Mouse (Mus musculus): ENCODE measurements around the gene Dnah11. TPM values are rescaled to one million over a fixed set of nuclear protein-coding genes. Genes with fewer than 3 reads are reported as not detected.

Gene Dnah11
- total RNA-seq, 2 experiments from 2014 or later = 1.0 to 1.4 TPM

DNA sequence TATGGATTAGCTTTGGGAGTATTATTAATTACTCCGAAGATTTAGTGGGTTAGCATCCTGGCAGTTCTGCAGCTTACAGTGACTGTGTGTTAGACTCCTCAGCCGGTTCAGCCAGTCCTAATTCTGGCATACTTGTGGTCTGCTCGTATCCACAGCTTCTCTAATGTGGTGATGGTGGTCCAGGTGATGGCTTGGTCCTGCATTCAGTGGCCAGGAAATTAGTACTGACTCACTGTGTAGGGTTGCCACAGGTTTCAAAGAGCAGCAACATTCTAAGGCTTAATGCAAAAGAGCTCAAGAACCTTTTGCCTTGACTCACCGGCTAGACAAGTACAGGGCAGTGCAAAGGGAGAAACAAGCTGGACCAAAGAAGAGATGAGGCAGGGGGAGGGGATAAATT is 103.9 kb downstream of the Dnah11 start:
- no peak for DNase-seq (ENCODE audit: low spot score in 2 of 2)

DNA sequence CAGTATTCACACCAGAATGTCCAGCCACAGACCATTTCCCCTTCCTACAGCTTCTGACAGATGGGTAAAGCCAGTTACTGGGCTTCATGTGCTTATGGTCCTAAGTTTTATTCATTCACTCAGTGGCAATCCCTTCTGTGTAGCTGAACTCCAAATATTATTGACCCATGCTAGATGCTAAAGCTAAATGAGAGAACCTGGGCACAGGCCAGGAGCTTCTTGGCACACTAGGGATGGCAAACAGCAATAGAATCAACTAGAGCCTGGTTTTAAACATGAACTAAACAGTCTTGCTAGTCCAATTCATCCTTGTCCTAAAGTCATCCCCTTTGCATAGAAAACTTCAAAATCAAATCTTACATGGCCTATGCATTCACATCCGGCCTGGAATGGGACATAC is 113.6 kb downstream of the Dnah11 start:
- no peak for DNase-seq (ENCODE audit: low spot score in 2 of 2)

DNA sequence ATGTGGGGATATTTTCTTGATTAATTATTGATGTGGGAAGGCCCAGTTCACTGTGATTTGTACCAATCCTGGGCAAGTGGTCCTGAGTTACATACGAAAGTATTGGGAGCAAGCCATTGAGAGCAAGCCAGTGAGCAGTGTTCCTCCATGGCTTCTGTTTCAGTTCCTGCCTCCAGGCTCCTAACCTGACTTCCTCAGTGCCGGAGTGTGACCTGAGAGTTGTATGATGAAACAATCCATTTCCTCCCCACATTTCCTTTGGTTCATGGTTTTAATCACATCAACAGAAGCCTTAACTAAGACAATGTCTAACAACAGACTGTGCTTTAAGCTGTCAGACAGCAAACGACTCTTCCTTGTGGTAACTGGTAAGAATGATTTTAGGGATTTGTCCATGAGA is 114.0 kb downstream of the Dnah11 start:
- DNase-seq (ENCODE audit: low spot score in 2 of 2) = no peak

DNA sequence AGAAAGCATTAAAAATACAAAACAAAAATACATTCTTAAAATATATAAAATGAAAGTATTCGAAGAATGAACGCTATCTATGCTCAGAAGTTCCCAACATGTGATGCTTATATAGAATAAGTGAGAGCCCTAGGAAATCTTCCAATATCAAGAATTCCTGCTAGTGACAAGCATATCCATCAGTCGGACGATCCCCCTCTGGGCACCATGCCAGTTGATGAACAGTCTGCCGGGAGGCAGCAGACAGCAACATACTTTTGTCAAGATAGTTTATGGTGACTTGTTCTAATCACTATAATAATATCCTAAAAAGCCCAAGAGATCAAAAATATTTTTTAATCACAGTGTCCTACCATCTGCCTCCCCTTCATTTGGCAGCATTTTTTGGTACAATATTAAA is 114.7 kb downstream of the Dnah11 start:
- peak; percentile 23 to 53 for DNase-seq (ENCODE audit: low spot score in 2 of 2)

DNA sequence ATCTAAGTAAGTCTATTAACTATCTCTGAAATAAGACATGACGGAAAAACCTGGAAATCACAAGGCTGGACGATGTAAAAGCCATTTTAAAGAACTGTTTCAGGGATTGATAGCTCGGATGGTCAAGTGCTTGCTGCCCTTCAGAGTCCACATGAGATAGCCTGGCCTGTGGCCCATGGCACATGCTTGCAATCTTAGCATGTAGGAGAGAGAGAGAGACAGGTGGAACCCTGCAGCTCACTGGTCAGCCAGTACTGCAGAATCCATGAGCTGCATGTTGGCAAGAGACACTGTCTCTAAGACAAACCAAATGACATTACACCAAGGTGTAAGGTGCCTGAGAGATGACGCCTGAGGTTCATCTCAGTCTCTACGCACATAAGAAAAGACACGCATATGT is 118.4 kb downstream of the Dnah11 start:
- DNase-seq (ENCODE audit: low spot score in 2 of 2) = no peak

DNA sequence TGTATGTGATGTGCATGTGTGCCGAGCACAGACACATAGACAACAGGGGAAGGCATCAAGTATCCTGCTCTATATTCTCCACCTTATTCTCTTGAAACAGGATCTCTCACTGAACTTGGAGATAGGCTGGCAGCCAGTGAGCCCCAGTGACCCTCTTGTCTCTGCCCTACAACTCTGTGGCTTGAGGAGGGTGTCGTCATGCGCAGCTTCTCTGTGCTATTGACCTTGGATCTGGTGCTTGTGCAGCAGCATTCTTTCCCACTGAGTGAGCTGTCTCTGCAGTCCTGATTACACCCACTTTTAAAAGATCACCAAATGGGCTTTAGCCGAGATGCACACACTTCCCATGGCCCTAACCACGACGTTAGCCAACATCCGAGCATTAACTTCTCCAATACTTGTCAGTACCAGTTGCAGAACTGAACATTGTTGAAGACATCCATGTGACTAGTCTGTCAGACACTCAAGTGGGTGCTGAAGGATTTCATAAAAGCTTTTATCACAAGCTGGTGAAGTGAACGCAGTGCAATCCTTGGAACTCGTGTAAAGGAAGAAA is 120.3 kb downstream of the Dnah11 start:
- no peak for DNase-seq (ENCODE audit: low spot score in 2 of 2)

DNA sequence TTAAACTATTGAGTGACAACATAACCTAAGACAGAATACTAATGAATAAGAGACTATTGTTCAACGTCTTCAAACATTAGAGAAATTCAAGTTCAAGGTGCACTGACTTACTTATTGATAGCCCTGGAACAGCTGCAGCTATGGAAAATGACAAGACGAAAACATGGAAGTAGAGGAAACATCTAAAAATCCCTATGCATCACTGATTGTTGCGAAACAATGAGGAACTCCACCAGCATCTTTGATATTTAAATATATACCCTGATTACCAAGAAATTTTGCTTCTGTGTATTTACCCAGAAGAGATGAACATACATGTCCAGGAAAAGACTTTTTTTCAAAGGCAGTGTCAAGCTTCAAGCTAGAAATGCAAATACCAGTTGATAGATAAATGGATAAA is 122.0 kb downstream of the Dnah11 start:
- no peak for DNase-seq (ENCODE audit: low spot score in 2 of 2)

DNA sequence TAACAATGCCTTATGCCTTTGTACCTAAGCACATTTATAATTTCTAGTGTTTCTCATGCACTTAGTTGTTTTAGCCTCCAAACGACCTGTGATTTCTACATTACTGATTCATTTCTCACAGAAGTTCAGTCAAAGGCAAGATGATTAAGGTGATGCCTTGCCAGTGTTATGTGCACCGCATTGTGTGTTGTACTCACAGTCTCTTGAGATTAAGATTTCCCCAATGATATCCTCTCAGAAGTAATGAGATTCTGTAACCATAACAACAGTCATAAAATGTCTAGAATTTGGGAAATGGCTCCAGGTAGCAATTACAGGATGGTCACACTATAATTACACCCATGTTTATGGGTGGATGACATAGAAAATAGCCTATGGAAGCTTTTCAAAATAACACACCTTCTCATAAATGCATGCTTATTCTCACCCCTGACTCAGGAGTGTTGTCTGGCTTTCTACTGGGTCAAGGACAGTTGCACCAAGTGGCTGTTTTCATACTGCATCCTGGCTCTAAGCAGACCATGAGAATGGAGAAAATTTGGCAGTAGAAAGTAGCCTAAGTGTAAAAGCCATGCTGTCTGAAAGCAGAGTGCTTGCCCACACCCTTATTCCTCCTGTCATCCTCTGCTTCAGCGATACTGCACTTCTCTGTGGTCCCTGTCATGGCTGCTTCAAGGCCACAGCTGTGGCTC is 126.5 kb downstream of the Dnah11 start:
- no peak for DNase-seq (ENCODE audit: low spot score in 2 of 2)

DNA sequence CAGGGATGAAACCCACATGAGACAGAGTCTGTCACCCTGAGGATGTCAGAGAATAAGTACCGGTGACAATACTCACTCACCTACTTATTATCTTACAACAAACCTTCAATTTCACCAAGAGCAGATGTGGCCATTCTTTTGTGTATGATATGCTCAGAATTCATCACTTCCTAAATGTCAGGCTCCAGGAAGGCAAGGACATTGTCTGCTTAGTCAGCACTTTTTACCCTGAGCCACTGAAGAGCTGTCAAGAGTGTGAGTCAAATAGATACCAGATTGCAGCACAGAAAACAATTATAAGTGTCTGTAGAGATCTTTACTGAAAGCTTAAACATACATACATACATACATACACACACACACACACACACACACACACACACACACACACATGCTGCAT is 127.2 kb downstream of the Dnah11 start:
- DNase-seq (ENCODE audit: low spot score in 2 of 2) = no peak

DNA sequence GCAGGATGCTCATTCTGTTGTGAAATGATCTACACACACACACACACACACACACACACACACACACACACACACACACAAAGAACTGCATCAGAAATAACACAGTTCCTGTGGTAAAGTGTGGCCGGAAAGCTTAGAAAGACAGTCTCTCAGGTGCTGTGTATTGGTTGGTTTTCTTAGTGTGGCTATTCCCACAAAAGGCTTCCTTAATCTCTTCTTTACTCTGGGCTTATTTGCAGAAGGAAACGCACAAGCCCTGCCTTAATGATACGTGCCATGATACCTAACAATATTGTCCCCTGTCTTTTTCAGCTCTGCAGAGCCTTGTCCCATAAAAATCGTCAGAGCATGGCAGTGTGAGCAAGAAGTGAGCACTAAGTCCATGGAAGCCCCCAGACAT is 130.1 kb downstream of the Dnah11 start:
- peak in 1 of 2 experiments; percentile 42 for DNase-seq (ENCODE audit: low spot score in 2 of 2)

DNA sequence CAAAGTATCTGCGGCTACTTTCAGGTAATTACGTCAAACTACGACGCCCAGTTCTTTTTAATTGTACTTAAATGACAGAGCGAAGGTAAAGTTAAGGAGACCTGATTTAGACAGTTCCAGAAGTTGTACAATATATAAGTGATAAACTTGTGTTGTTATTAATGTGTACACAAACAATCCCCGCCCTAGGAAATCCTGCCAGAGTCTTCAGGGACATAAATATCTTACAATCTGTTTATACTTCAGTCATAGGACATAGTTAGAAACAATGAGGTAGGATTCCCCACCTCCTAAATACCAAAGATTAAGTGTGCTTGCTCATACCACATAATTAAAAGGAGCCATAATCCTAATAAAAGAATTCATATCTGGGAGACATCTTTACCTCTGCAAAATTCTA is 136.5 kb downstream of the Dnah11 start:
- DNase-seq (ENCODE audit: low spot score in 2 of 2) = no peak

DNA sequence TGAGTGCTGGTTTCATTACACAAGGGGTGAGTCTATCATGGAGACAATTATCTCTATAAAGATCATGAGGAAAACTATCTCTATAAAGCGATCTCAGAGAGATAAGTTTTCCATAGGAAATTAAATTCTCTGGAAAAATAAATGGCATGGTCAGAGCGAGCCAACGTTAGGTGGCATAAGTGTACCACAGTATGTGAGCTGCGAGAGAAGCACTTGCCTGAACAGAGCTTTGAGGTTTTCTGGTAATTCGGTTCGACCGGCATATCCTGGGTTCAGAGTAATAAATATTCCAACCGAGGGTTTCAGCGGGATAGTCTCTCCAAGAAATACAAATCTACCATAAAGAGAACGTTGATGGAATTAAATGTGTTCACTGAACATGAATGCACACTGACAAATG is 142.0 kb downstream of the Dnah11 start:
- peak in 1 of 2 experiments; percentile 34 for DNase-seq (ENCODE audit: low spot score in 2 of 2)

DNA sequence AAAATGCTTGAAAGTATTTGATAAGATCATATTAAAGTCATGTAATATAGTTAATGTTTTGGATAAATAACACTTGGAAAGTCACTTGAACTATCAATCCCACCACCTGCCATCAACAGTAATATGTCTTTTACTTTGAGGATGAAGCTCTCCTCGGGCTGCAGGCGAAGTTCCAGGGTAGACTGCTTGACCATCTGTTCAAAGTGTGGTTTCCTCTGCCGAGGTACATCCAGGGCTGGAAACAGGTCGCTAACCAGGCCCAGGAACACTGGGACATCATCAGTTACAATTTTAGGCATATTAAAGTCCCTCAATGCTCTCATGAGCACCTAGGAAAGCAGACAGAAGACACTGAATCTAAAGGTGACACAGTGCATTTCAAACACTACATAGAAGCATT is 153.5 kb downstream of the Dnah11 start:
- DNase-seq (ENCODE audit: low spot score in 2 of 2) = no peak

DNA sequence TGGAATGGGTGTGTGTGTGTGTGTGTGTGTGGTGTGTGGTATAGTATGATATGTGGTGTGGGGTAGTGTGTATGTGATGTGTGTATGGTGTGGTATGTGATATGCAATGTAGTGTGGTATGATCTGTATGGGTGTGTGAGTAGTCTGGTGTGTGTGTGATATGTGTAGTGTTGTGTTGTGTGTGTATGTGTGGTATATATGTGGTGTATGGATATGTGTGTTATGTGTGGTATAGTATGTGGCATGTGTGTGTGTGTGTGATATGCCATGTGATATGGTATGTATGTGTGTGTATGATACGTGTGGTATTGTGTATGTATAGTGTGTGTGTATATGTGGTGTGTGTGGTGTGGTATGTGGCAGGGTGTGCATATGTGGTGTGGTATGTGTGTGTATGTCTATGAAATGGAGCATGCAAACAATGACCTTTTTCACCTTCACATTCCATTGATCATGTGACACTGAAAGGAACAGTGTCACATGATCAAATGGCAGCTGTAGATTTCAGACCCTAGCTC is 155.7 kb downstream of the Dnah11 start:
- no peak for DNase-seq (ENCODE audit: low spot score in 2 of 2)

DNA sequence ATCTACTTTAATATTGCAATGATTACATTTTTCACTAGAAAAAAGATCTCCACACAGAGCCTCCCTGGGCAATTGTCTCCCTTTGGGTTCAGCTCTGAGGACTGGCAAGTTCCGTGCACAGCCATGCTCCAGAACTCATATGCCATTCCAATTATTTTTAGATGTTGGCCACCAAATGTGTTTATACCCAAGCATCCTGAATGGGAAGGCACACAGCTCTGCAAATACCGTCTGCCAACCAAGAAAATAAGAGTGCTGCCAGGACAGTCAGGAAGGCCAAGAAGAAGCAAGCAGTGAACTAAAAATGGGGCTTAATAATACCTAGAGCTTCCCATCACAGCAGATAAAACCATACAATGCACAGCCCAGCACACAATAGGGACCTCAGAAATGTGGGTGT is 156.6 kb downstream of the Dnah11 start:
- peak; percentile 1 to 11 for DNase-seq (ENCODE audit: low spot score in 2 of 2)

DNA sequence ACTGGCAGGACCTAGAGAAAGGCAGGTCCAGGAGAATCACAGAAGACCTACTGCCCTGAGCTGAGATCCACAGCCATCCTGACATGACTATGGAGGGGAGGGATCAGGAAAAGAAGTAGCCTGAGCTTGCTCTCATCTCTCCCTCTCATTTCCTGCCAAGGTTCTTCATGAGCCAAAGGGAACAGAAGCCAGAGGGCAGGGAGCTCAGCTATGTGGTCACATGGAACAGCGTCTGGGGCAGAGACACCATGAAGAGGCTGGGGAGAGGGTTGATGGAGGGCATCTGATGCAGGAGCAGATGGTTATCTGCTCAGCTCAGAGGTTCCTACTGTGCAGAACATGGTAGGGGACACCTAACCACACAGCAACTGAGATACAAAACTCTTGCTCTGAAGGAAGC is 163.9 kb downstream of the Dnah11 start:
- no peak for DNase-seq (ENCODE audit: low spot score in 2 of 2)

DNA sequence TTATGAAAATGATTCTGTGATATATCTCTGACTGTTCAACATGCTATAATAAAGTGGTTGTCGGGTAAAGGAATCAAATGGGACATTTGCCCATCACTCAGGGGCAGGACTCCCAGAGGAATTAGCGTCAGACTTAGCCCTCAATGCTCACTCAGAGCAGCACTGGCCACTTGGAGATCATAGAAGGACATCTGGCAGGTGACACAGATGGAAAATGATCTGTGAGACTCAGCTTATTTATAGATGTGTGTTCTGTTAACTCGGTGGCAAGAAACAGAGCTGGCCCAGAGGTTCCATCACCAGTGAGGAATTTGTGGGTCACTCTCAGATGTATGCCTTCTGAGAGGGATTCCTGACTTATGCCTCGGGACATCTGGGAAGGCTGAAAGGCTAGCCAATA is 173.1 kb downstream of the Dnah11 start:
- DNase-seq (ENCODE audit: low spot score in 2 of 2) = no peak

DNA sequence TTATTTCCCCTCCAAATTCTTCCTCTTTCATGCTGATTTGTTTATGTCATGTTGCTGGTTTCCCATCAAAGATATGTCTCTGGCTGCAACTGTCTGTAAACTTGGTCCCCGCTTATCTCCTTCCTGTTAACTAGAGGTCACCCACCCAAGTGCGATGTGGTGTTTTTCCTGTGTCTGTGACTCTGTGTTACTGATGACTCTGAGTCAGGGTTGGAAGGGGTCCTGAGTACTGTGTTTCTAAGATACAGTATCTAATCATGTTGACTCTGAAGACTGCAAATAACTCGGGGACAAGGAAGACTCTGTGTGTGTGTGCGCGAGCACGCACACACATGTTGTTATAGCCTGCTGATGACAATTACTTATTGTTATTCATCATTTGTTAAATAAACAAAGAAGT is 179.9 kb downstream of the Dnah11 start:
- DNase-seq (ENCODE audit: low spot score in 2 of 2) = no peak

DNA sequence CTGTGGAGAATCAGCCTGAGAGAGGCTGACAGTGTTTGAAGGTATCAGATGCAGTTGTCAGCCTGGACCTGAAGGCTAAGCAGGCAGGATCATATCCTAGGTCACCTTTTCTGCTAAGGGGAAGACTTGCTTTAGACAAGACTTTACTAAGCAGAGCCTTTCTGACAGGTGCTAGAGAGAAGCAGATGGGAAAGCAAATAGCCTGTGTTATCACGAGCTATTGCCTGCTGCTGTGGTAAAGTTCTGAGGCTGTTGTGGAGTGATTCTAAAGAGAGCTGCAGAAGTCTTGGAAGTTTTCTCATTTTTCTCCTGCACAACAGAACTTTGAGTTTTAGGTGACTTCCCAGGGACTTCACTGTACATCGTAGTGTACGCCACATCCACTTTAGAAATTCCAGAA is 185.0 kb downstream of the Dnah11 start:
- no peak for DNase-seq (ENCODE audit: low spot score in 2 of 2)

DNA sequence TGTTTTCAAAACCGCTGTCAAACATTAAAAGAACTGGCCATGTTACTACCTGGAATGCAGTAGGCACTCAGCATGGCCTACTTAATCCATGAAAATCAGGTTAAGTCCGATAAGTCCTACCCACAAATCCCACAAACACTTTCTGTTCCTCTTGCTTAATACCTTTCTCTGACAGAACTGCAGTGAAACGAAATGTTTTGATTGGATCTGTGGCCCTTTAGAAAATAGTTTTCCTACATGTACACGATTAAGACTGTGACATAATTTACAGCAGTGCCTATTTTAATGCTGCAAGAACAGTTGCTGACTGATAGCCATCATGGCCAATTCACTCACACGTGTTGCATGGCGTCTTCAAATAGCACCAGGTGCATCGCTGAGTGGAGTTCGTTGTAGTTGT is 186.9 kb downstream of the Dnah11 start:
- no peak for DNase-seq (ENCODE audit: low spot score in 2 of 2)

DNA sequence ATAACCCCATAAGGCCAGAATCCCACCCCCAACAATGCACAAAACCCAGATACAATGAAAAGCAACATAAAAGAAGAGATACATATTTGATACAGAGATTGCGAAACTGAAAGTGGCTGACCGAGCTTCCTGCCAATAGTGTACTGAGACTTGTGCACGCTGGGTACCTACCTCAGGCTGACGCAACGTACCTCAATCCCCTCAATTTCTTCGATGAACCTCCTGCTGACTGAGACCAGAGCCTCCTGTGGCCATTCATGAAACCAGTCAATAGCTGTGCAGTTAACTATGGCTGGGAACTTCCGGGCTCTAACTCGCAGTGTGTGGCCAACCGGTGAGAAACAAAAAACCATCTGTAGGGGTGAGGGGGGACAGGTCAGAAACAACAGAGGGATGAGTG is 203.9 kb downstream of the Dnah11 start:
- DNase-seq (ENCODE audit: low spot score in 2 of 2) = no peak

DNA sequence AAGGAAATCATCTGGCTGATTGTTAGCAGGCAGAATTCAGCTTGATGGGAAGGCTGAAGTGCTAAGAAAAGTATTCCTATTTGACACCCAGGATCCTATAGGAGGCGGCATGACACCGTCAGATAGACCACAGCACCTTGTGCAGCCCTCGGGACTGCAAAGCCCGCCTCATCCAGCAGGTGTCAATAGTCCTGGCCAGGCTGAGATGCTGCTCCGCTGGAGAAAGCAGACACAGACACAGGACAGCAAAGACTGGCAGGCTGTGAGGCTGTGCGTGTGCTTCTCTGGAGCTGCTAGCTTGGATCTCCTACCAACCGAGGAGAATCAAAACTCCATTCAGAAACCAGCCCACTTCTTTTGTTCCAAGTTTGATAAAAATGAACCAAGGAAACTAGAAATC is 205.3 kb downstream of the Dnah11 start:
- DNase-seq (ENCODE audit: low spot score in 2 of 2) = peak; percentile 50 to 79
